Mouse (Mus musculus): Measurements from ENCODE around the gene Ddx20.

DNA sequence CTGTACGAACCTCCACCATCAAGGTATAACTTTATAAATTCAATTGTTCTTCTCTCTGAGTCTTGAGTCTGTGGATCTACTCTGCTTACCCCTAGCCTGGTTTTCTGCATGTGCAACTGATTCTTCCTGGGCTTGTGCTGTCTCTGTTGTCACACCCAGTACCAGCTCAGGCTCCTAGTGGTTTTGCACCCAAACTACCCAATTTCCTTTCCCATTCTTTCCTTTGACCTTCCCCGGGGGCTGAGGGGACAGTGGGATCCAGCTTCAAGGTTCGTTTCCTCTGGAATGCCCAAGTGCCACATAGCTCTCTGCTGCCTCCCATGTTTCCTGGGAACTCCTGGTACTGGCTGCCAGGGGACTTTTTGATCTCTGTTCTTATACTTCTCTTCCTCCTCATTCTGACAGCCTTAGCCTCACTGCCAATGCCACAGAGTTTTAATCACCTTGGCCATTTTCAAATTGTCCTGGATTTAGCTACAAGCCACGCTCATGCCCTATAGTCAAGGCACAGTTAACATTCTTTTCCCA is 20.3 kb downstream of the Ddx20 start:
- TF ChIP-seq CTCF (IDR thresholded peaks at IDR 0.05; ENCODE audit: low read depth) (no peak), EP300 (IDR thresholded peaks at IDR 0.05; ENCODE audit: low read depth) (no peak)
